Mouse (Mus musculus) intestine, embryonic 14.5 days (tissue): ENCODE measurements at regions not wholly inside any gene's neighbourhood (a gene's known extent, or its start where the extent isn't known, plus 50 kb on each side); places are given as distances from the start of the nearest gene placed in this dataset.

Experiments
- ATAC-seq: fragments of 200-750 bp; cut with Nextera tagmentation; replicated peaks from 2 replicates; pipeline ENCODE4 v1.8.0; 2017; ENCODE audit warnings: low read depth, moderate number of reproducible peaks, moderate TSS enrichment, moderate library complexity; ENCODE audit not compliant: low FRiP score, low TSS enrichment
- DNase-seq: peaks from one replicate; pipeline ENCODE4 v3.0.0-alpha.2; 2018; ENCODE audit warnings: low spot score
- H3K27ac ChIP-seq: fragments of 300-500 bp; sonication (generic); 2 replicates; pipeline ENCODE4 v1.5.1; 2014; ENCODE audit warnings: low read depth, mild to moderate bottlenecking, control low read depth
- H3K27me3 ChIP-seq: fragments of 300-500 bp; sonication (generic); replicated peaks from 2 replicates; pipeline ENCODE4 v1.6.1; 2014; ENCODE audit warnings: low read length, control low read depth; ENCODE audit not compliant: control insufficient read depth, insufficient read depth
- H3K36me3 ChIP-seq: fragments of 300-500 bp; sonication (generic); 2 replicates; pipeline ENCODE4 v1.6.1; 2014; ENCODE audit warnings: low read length, control low read depth; ENCODE audit not compliant: control insufficient read depth, insufficient read depth
- H3K4me1 ChIP-seq: fragments of 300-500 bp; sonication (generic); replicated peaks from 2 replicates; pipeline ENCODE4 v1.6.1; 2014; ENCODE audit warnings: low read length, control low read depth, mixed read lengths; ENCODE audit not compliant: control insufficient read depth, insufficient read depth
- H3K4me2 ChIP-seq: fragments of 300-500 bp; sonication (generic); 2 replicates; pipeline ENCODE4 v1.6.1; 2014; ENCODE audit warnings: low read length
- H3K4me3 ChIP-seq: fragments of 300-500 bp; sonication (generic); 2 replicates; pipeline ENCODE4 v1.5.1; 2014; ENCODE audit warnings: low read depth, low read length, control low read depth, mixed read lengths
- H3K9ac ChIP-seq: fragments of 300-500 bp; sonication (generic); 2 replicates; pipeline ENCODE4 v1.6.1; 2014; ENCODE audit warnings: mild to moderate bottlenecking, low read length
- H3K9me3 ChIP-seq: fragments of 300-500 bp; sonication (generic); 2 replicates; pipeline ENCODE4 v1.6.1; 2016; ENCODE audit warnings: low read length, control low read depth; ENCODE audit not compliant: control insufficient read depth
- WGBS: fragments of 180-500 bp; shearing (Covaris S2); extraction: QIAGEN DNeasy Blood & Tissue Kit; methylation state at CpG from one replicate; pipeline ENCODE4 v1.1.7; 2014; 5-methylcytosine and 5-hydroxymethylcytosine counted together

DNA sequence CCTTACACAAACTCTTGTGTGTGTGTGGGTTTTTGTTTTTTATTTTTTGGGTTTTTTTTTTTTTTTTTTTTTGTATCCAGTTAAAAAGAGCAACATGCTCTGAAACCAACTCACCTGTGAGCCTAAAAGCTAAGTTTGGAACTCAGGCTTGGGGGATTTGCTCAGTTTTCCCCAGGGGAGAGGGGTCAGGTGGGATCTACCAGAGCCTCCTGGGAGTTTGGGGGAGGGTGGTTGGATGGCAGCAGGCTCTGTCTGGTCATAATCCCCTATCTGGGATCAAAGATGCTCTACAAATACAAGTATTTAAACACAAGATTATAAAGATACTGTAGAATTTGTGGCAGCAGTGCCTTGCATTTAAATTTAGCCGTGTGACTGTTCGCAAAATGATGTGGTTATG is 222.6 kb downstream of the Tmem182 start:
- no peak overlapping the region for H3K4me2 ChIP-seq
- ATAC-seq, result no peak
- no peaks in the 10 kb centered on the region for H3K4me1 ChIP-seq
- H3K4me3 ChIP-seq, result no peak overlapping the region
- H3K9me3 ChIP-seq, result no peaks in the 10 kb centered on the region
- H3K27me3 ChIP-seq, result no peaks in the 10 kb centered on the region
- H3K36me3 ChIP-seq, result no peaks in the 10 kb centered on the region
- WGBS, result 94% methylated on average over 2 of the region's 2 CpGs
- H3K27ac ChIP-seq, result no peak overlapping the region
- H3K9ac ChIP-seq, result no peak overlapping the region
- DNase-seq, result no peak

DNA sequence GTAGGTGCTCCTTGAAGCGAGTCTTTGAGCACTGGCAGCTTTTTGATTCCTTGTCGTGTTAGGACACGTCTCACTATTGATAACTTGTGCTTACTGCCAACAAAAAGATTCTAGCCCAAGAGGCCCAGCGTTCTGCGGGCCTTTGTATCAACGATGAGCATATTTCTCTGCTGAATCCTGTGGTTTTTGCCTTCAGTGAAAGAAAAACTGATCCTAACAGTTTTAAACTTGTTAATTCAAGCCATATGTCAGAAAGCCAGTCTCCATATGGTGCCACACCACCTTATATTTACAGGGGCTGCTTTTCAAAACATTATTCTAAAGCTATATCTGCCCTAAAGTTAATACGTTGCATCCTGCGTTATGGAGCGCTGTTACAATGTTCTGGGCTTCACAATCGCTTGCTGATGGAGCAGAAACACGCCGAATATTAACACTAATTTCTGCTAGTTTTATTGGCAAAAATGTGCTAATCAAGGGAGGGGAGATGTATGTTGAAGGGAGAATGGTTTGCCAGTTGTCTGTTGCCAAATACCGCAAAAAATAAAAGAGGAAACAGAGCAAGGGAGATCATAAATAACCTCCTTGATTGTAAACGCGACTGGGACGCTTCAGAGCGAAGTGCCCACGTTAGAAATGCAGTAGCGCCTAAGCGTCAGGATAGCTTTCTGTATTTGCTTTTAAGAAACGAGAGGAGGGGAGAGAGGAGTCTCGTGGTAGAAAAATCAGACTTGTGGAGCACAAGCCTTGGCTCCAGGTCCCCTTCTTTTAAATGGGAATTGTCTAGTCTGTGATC is 229.9 kb downstream of the Tmem182 start:
- Histone ChIP-seq H3K4me2 (no peak overlapping the region), H3K4me3 (no peak overlapping the region), H3K9me3 (no peaks in the 10 kb centered on the region), H3K27me3 (no peaks in the 10 kb centered on the region), H3K27ac (no peak overlapping the region), H3K4me1 (no peaks in the 10 kb centered on the region), H3K36me3 (no peaks in the 10 kb centered on the region), H3K9ac (no peak overlapping the region)
- DNase-seq (no peak), ATAC-seq (no peak)
- 55% methylated on average over 22 of the region's 22 CpGs for whole genome bisulfite sequencing

GRCm38 (mm10) chr1:41036940-41037339 is 231.5 kb downstream of the Tmem182 start:
- DNase-seq (no peak), ATAC-seq (no peak)
- Histone ChIP-seq H3K9ac (no peak overlapping the region), H3K4me1 (no peaks in the 10 kb centered on the region), H3K4me3 (no peak overlapping the region), H3K36me3 (no peaks in the 10 kb centered on the region), H3K4me2 (no peak overlapping the region), H3K27ac (no peak overlapping the region), H3K9me3 (no peaks in the 10 kb centered on the region), H3K27me3 (no peaks in the 10 kb centered on the region)
- 82% methylated on average over 12 of the region's 12 CpGs for WGBS

- H3K4me1 ChIP-seq, result no peaks in the 10 kb centered on the region
- no peaks in the 10 kb centered on the region for H3K9me3 ChIP-seq
- no peak for ATAC-seq
- no peak overlapping the region for H3K9ac ChIP-seq
- 87% methylated on average over 5 of the region's 5 CpGs for WGBS
- H3K4me3 ChIP-seq, result no peak overlapping the region
- H3K4me2 ChIP-seq, result no peak overlapping the region
- no peaks in the 10 kb centered on the region for H3K27me3 ChIP-seq
- no peak overlapping the region for H3K27ac ChIP-seq
- no peaks in the 10 kb centered on the region for H3K36me3 ChIP-seq
- DNase-seq, result no peak
Measured at GRCm38 (mm10) chr1:41054426-41054955, 249.1 kb downstream of the Tmem182 start.

DNA sequence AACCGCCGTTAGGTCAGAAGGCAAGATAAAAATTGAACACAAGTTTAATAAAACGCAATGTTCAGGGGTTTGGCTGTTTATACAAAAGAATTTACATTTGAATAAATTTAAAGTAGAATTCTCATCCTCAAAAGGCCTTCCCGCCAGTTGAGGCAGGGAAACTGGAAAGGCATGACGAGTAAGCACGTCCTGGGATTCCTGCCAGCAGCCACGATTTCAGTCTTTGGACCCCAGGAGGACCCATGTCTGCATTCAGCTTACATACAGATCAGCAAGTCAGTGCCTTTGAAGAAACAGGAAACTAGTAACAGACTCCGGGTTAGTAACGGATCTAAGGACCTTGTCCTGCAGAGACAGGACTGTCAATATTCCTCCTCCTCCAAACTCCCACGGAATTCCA is 250.4 kb downstream of the Tmem182 start:
- no peak overlapping the region for H3K27ac ChIP-seq
- H3K4me2 ChIP-seq, result no peak overlapping the region
- H3K4me3 ChIP-seq, result no peak overlapping the region
- no peaks in the 10 kb centered on the region for H3K36me3 ChIP-seq
- H3K4me1 ChIP-seq, result no peaks in the 10 kb centered on the region
- ATAC-seq (no peak), DNase-seq (no peak)
- H3K27me3 ChIP-seq, result no peaks in the 10 kb centered on the region
- WGBS, result 85% methylated on average over 10 of the region's 10 CpGs
- no peak overlapping the region for H3K9ac ChIP-seq
- H3K9me3 ChIP-seq, result no peaks in the 10 kb centered on the region

- no peaks in the 10 kb centered on the region for H3K4me1 ChIP-seq
- no peaks in the 10 kb centered on the region for H3K27me3 ChIP-seq
- H3K36me3 ChIP-seq, result no peaks in the 10 kb centered on the region
- DNase-seq (no peak), ATAC-seq (no peak)
- no peak overlapping the region for H3K4me3 ChIP-seq
- no peak overlapping the region for H3K9ac ChIP-seq
- 90% methylated on average over 10 of the region's 10 CpGs for WGBS
- H3K27ac ChIP-seq, result no peak overlapping the region
- no peak overlapping the region for H3K4me2 ChIP-seq
- H3K9me3 ChIP-seq, result no peaks in the 10 kb centered on the region
Measured at GRCm38 (mm10) chr1:41065130-41065529, 259.7 kb downstream of the Tmem182 start.

GRCm38 (mm10) chr1:41104869-41105268 is 299.5 kb downstream of the Tmem182 start:
- H3K9me3 ChIP-seq, result no peaks in the 10 kb centered on the region
- H3K27me3 ChIP-seq, result no peaks in the 10 kb centered on the region
- no peaks in the 10 kb centered on the region for H3K36me3 ChIP-seq
- no peak overlapping the region for H3K9ac ChIP-seq
- H3K4me2 ChIP-seq, result no peak overlapping the region
- DNase-seq, result no peak
- WGBS, result 94% methylated on average over 5 of the region's 5 CpGs
- H3K4me1 ChIP-seq, result no peaks in the 10 kb centered on the region
- no peak for ATAC-seq
- no peak overlapping the region for H3K27ac ChIP-seq
- no peak overlapping the region for H3K4me3 ChIP-seq

DNA sequence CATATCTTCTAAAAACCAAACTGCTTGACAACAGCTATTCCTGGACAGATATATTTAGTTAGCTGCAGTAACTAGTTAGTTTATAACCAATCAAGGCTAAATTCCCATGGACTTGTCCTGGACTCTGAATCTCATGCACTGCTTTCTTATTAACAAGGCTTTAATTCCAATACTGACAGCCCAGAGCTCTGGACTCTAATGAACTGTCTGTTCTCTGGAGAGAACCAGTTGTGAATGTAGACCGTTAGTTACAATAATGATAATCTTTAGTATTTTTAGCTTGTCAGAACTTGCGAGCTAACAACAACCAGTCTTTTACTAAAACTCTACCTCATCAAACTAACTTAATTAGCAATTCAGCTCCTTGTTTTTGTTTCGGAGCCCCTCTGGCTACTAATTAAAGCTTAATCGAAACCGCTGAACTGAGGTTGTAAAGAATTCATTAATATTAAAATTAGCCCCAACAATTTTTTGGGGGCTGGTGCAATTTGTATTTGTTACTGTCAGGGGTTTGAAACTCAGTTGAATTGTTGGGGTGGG is 316.3 kb downstream of the Tmem182 start:
- H3K27ac ChIP-seq, result no peak overlapping the region
- 79% methylated on average over 5 of the region's 5 CpGs for WGBS
- H3K36me3 ChIP-seq, result no peaks in the 10 kb centered on the region
- no peak overlapping the region for H3K4me2 ChIP-seq
- no peaks in the 10 kb centered on the region for H3K27me3 ChIP-seq
- H3K9me3 ChIP-seq, result no peaks in the 10 kb centered on the region
- no peaks in the 10 kb centered on the region for H3K4me1 ChIP-seq
- DNase-seq (no peak), ATAC-seq (no peak)
- H3K9ac ChIP-seq, result no peak overlapping the region
- H3K4me3 ChIP-seq, result no peak overlapping the region

- Histone ChIP-seq H3K27ac (no peak overlapping the region), H3K4me3 (no peak overlapping the region), H3K36me3 (no peaks in the 10 kb centered on the region), H3K4me2 (no peak overlapping the region), H3K9ac (no peak overlapping the region), H3K27me3 (no peaks in the 10 kb centered on the region), H3K9me3 (no peaks in the 10 kb centered on the region), H3K4me1 (no peaks in the 10 kb centered on the region)
- no peak for DNase-seq
- ATAC-seq, result no peak
- 5% methylated on average over 9 of the region's 9 CpGs for WGBS
Measured at GRCm38 (mm10) chr1:41131410-41131809, 326.0 kb downstream of the Tmem182 start.
